Mouse (Mus musculus) cerebellum, postnatal 25 days (tissue): ENCODE results near the gene Gria1.

Experiments
- DNase-seq, 2 experiments: peaks; one replicate each; pipeline ENCODE4 v3.0.0; 2021; ENCODE audit warnings: mixed read lengths in 2 of 2

Gene Gria1

DNA sequence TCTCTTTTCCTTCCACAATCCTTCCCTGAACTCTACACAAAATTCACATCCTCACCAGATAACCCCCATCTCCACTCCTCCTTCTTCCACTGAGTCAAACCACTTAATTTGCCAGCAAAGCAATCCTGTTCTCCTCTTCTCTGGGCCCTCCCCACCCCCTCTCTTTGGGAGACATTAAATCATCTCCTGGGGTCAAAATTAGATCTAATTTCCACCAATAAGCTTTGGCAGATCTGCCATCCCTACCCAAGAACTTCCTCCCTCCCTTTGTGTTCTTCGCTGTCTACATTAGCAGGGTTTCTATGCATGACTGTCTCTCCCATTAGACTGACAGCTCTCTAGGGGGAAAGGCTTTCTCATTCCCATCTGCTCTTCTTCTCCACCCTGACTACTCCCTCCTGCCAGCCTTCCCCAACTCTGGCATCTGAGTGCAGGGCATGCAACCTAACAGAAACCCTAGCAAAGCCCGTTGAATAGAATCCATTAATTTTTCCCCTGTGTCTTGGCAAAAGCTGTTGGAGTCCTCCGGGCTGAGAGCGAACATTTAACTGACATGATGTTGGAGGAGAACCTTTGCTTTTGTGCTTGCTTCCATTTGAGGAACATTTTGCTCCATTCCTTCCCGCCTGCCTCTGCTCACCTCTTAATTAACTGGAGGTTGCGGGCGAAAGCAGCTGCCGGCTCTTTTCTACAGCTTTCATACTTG lies 59.2 kb downstream of the Gria1 start:
- DNase-seq = no peak

DNA sequence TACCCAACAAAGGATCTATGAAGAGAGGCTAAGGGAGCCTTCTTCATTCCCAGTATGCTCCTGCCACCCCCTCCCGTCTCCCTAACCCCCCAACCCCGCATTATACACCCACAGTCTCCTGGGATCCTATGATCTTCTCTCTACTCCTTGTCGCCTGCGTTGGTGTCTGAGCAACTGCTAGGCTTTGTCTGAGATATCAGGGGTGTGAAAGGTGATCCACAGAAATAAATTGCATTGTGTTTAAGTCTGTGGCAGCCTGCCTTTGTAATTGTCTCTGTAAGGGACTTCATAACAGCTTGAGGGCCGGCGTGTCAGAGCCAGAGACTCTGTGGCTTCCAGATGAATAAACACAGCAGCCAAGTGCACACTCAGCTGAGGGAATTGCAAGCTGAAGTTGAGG lies 61.0 kb downstream of the Gria1 start:
- DNase-seq = no peak

DNA sequence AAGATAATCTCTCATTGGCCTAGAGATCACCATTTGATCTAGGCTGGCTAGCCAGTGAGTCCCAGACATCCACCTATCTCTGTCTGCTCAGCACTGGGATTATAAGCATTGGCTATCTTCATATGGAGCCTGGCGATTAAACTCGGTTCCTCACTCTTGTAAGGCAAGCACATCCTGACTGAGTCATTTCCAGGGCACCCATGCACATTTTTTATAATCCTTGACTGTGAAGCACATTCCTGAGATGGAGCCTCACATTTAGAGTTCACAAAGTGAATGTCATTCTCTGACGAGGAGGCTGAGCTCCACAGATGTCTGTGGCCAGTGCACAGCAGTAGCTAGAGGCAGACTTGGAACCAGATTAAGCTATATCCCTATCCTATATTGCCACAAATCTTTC lies 68.2 kb downstream of the Gria1 start:
- no peak for DNase-seq

DNA sequence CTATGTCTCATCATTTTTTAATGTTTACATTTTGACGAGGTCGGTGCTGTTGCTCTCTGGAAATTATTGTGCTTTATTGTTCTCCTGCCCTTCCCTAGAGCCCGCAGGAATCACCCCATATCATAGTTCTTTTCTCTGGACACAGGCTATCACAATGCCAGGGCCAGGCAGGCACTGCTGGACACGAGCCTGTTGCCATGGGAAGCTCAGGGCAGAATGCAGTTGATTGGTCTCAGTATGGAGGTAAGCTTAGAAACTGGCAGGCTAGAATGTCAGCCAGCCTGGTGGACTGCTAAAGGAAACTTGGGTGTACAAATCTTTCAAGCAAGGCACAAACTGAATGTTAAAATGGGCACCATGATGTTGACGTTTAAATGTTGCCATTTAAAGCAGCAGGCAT lies 78.3 kb downstream of the Gria1 start:
- DNase-seq = peak in 1 of 2 experiments; percentile 37

DNA sequence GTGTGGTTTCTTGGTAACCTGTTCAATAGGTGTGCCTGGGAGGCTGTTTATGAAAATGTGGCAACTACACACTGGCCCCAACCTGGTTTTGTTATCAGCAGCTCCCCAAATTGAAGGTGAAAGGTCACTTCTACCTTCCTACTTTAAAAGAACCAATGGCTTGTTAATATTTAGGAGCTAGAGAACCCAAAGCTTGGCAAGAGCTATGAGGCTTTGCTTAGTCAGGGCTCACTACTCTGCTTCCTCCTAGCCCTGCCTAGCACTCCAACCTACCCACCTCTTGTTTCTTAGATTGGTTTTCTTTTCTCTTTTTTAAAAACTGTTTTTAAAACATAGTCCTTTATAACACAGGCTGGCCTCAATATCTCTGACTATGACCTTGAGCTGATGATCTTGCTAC lies 79.5 kb downstream of the Gria1 start:
- DNase-seq = no peak

DNA sequence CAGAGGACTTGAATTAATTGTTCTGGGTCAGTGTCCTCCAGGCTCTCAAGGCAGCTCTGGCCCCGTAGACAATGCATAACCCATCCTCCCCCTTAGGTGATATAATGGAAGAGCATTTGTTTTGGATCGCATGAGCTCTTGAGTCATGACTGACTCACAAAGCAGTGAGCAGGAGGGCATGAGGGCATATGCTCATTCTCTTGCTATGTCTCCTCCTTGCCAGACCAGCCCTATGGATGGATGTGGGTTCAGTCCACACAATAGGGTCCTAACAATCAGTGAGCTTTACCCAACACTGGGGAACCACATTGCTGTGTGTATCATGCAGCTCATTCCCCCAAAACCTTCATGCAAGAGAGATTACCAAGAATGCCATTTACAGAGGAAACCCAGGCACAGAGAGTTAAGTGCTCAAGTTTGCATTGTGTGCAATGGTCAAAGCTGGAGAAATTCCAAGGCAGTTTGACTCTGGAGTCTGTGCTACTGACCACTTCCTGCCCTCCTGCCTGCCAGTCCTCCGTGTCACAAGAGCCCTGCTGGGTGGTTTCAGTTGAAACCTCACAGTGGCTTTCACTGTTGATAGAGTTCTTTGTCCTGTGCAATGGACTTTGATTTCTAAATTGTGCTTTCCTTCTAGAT lies 80.2 kb downstream of the Gria1 start:
- DNase-seq = no peak

DNA sequence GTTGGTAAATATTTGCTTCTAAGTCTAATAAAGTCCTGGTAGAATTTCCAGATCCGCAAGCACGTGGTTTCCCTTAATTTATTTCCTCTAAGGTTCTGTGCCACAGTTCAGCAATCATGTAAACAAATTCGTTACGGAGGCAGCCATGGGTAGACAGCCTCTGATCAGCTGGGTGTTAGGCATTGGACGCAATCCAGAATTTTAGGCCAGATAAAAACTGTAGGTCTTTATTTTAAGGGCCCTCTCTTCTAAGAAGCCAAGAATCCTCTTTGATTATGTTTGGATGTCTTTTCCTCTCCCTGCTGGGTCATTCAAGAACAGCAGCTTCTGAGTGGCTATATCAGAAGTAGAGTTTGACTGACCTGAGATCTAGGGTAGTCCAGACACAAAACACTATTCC lies 89.3 kb downstream of the Gria1 start:
- DNase-seq = no peak

DNA sequence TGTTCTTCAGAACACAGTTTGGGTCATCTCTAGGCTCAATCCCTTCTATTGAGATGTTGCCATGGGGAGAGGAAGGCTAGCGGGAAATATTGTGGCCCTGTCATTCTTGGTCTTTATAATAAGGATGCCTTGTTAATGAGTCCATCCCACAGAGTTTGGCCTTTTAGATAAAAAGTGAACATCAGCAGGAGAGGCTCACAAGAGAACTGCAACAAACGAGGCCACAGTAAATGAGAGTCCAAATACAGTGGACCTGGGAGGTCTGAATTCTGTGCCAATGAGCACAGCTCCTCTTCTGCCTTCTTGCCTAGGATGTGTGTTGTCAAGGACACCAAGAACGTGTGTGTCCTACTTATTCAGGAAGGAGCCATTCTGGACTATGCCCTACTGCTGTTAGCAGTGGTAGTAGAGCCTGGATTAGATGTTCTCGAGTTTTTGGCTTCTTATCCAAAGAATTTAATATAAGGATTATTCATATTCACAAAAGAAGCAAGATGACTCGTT lies 92.6 kb downstream of the Gria1 start:
- peak in 1 of 2 experiments; percentile 5 for DNase-seq

DNA sequence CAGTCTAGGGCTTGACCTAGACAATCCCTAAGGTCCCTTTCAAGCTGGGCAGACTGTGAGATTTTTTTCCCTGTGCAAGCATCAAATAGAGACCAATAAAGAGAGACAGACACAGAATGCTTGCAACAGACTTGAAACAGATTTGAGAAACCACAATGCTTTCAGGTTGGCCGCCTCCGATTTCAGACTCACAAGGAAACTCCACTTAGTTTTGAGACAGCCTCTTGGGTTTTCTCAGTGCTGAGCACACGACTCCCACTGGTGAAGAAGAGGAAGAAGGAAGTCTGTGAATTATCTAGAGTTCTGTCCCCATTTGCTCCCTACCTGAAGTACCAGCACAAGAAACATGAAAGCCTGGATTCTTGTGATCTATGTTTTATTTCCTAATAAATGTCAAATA lies 94.5 kb downstream of the Gria1 start:
- DNase-seq = no peak

DNA sequence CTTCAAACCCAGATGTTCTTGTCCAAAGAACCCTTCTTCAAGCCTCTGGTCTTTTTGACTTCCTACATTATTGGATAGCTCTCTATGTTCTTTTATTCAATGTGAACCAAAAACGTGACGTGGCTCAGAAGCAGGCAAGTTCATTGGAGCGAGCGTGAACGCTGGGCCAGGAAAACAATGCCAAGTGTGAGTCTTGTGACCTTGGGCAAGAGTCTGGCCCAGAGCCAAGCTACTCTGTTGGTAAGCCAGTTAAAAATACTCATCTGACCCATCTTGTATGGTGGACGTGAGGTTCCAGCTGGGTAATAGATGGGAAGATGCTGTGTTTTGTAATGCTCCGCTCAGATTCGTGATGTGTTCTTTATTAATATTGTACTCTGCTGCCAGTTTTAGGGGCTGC lies 101.2 kb downstream of the Gria1 start:
- peak in 1 of 2 experiments; percentile 38 for DNase-seq

DNA sequence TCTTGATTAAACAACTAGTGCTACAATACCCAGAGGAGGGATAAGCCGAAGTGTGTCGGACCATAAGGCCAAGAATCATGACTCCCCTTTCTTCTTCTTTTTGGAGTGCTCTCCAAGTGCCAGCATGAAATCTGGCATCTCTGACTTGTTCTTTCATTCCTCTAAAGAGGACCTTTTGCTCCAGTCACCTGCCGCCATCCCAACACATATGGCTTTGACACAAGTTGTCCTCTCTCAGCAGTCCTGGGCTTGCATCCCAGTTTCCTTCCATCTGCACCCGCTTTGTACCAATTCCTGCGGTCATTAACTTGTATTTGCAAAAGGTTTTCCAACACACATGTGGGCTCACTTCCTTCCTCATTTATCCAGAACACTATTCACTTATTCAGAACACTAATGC lies 103.2 kb downstream of the Gria1 start:
- peak; percentile 29 to 49 for DNase-seq

DNA sequence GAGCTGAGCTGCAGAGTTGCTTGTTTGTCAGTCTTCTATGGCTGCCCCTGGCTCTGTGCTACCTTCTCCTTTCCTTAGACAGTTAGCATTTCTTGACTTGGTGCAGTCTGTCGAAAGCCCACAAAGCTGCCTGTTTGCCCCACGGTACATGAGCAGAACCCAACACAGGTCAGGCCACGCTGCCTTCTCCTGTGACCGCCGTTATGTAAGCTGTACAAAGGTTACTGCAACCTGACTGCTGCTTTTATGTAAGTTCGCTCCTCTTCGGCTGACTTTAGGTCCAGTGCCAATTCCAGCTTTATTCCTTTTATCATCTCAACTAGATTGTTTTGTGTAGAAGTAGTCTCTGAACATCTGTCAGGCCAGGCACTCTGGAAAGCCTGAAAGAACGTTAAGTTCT lies 115.9 kb downstream of the Gria1 start:
- DNase-seq = no peak

DNA sequence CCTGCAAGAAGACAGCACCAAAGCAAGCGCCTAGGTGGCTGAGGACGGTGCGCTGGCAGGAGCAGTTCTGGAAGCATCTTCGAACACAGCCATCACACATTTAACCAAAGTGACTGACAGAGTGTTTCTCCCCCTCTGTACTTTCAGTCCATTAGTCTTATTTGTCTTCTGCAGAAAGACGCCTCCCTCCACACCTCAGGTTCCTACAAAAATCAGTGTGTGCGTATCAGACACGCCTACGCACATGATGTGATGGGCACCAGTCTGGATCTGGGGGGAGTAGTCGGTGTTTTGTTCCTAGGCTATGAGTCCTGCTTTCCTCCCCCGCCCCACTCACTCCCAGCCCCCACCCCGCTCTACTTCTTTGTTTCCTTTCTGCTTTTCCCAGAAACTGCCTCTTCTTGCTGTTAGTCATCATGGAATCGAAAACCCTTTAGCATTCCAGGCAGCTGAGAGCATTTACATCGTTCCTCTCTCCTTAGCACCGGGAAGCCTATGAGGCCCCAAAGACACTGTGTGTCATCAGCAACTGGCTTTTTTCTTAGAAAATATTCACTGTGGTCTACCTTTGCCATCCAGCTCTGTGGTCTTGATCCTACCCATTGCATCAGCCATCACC lies 129.1 kb downstream of the Gria1 start:
- DNase-seq = no peak

DNA sequence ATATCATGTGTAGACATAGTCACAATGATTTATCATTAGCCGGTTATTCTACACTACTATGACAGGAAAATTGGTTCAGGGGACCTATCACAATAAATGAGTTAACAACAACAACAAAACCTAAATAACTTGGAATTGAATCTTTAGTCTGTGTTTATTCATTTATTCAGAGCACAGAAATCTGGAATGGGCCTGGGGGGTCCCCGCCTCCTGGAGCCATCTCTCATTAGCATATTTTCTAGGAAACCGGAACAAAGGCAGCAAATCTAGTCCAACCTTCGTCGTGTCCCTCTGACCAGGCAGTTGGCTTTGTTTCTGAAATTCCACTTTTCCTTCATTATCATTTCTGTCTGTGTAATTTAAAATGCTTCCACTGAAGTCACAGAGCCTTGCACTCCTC lies 132.5 kb downstream of the Gria1 start:
- DNase-seq = no peak

DNA sequence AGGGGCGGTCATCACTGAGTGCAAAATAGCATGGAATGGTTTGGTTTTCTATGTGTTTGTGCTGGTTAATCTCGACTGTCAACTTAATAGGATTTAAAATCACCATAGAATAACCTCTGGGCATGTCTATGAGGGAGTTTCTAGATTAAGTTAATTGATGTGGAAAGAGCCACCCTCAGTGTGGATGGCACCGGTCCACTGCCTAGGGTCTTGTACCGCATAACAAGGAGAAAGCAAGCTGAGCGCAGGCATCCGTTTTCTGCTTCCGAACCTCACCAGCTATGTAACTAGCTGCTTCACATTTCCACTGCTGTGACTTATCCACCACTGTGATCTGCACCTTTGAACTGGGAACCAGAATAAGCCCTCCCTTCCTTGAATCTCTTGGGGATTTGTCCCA lies 134.0 kb downstream of the Gria1 start:
- DNase-seq = no peak

DNA sequence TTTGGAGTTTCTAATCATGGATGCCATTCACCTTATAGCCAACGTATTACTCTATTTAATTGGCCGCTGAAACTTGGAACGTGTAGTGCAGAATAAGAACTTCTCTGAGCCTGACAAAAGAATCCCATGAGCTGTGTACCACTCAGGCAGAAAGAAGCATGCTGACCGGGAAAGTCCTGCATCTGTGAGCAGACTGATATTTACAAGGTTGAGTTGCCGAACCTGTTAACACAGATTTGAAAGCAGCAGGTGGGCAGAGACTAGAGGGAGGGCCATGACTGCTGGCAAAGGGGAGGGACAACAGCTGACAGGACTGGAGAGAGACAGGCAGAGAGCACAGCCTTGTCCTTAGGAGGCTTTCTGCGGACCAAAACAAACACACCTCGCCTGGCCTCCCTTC lies 134.5 kb downstream of the Gria1 start:
- DNase-seq = peak; percentile 11 to 33

DNA sequence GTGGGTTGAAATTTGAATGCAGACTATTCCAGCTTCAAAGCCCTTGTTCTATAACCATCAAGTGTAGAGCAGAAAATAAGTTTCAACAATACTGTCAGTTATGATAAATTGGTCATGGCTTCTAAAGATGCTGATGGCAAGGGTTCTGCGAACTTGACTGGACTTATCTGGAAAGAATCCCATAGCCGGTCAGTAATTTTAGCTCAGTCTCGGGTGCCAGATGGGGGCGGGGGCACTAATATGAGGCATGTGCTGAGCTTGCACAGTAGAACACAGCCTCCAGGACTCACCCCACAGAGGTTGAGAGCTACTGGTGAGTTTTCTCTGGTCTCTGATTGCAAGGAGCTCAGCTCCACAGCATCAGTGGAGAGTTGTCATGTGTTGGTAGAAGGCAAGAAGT lies 140.5 kb downstream of the Gria1 start:
- DNase-seq = no peak

DNA sequence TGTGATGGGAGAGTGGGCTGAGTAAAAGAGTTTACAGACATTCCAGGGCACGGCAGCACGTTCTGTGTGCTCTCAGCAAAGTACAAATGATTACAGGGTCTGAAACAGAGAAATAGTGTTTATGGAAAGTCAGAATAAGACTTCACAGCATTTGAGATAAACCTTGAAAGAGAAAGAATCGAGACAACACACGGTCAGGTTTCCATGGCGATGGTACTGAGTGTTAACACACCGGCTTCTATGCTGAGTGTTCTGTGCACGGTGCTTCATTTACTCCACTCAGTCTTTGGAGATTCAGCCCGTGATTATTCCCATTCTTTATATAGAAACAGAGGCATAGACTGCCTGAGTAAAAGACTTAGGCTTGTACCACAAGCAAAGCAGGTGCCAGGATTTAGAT lies 143.8 kb downstream of the Gria1 start:
- DNase-seq = no peak

DNA sequence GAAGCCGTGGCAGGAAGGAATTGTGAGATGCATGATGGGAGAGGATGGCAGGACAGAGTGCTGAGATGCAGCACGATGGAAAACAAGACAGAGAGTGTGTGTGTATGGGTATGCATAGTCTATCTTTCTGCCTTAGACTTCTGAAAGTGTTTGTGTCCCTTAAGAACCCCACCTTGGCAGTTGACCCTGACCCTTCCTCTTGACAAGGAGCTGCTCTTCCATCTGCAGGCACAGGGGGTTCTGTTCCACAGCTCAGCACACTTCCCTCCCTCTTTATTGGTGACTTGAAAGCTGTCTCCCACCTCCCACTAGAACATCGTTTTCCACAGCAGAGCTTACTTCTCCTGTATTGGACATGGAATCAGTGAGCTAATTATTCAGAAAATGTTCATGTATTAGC lies 148.2 kb downstream of the Gria1 start:
- no peak for DNase-seq

DNA sequence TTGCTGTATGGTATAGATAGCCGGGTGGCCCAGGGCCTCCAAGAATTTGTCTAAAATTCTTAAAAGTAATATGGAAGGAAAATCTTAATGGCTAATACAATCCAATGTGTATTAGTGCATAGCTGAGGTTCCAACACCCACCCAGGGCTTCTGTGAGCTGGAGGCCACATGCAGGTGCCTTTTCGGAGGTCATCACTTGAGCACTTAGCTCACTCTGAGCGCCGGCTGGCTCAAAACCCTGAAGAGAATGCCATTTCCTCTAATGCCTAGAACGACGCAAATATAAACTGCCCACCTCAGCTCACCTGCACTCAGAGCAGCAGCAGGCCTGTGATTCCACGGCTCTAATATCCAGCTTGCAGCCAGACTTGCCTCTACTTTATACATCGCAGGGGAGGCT lies 148.9 kb downstream of the Gria1 start:
- DNase-seq = no peak

DNA sequence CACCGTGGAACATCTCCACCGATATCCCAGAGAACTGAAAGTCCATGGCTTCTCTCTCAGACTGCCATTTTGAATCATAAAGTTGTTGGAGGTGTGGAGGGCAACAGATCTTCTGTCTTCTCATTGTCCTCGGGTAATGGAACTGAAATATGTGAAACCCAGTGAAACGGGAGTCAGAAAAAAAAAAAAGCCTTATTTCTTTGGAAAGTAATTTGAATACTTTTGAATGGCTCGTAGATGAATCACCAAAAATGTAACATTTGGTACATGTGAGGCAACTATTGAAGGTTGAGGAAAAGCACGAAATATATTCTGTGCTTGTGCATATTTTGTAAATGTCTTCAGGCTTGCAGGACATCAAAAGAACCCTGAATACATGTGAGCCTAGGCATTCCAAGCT lies 151.7 kb downstream of the Gria1 start:
- DNase-seq = no peak

DNA sequence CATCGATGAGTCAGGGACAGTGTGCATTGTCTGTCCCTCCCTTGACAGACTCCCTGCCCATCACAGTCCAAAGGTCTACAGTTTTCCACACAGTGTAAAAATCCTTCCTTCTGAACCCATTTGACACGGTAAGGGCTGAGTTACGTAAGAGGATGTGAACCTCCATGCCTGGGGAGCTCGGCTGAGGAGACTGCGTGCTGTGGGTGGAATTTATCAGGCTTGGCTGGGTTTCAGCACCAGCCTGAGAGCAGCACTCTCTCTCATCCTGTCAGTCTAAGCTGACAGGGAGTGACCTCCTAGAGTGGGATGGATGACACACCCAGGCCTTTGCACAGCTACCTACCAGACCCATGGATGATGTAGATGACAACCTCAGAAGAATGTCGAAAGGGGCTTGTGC lies 158.9 kb downstream of the Gria1 start:
- no peak for DNase-seq

DNA sequence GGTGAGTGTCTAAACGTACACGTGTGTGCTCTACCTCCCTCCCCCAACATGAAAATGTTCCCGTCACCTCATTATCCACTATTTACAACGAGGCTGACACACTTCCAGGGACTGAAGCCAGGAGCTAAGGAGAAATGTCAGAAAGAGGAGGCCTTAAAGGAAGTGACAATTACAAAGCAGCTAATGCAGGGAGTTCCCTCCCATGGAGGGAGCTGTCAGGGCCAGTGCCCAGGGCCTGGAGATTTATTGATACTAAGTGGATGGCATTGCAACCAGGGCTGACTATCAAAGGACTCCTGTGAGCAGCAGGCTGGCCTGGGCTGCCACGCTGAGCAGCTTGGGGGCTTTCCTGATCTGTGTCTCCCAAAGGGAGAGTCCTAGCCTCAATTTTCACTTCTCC lies 163.0 kb downstream of the Gria1 start:
- DNase-seq = no peak

DNA sequence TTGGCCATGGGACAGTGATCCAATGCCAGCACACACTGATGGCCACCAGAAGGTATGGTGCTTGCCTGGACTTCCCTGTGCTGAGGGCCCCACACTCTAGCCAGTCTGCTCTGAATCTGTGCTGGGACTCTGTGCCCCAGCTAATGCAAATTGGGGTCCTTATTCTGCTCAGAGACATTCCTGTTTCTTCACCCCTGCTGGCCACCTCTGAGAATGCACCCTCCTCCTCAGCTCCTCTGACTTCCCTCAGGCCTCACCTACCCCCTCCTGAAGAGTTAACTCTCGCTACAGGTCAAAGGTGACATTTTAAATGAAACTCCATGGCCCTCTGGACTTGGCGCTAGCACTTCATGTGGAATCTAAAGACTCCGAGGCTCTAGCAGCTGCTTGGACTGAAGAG lies 165.4 kb downstream of the Gria1 start:
- DNase-seq = peak in 1 of 2 experiments; percentile 7
